Mouse (Mus musculus) thymus, adult 18-20 months (tissue): ENCODE measurements around the gene Socs3.

ENCODE experiments used
- DNase-seq, 2 experiments: peaks; one replicate each; pipeline ENCODE4 v3.0.0; 2022; ENCODE audit warnings: mixed read lengths in 2 of 2

The Socs3 gene

GRCm38 (mm10) chr11:117952174-117952933 is 17.5 kb downstream of the Socs3 start:
- peak; percentile 92 to 95 for DNase-seq

GRCm38 (mm10) chr11:117951391-117951790 is 18.5 kb downstream of the Socs3 start:
- peak in 1 of 2 experiments; percentile 21 for DNase-seq

- no peak for DNase-seq
Observed at GRCm38 (mm10) chr11:117949392-117950091, 20.3 kb downstream of the Socs3 start.

- DNase-seq: no peak
Observed at GRCm38 (mm10) chr11:117946996-117947419, 22.8 kb downstream of the Socs3 start.

GRCm38 (mm10) chr11:117946195-117946979 is 23.5 kb downstream of the Socs3 start:
- no peak for DNase-seq

GRCm38 (mm10) chr11:117941848-117942247 is 28.0 kb downstream of the Socs3 start:
- no peak for DNase-seq

GRCm38 (mm10) chr11:117941325-117941834 is 28.5 kb downstream of the Socs3 start:
- no peak for DNase-seq

GRCm38 (mm10) chr11:117940881-117941280 is 29.0 kb downstream of the Socs3 start:
- no peak for DNase-seq

- DNase-seq: no peak
Observed at GRCm38 (mm10) chr11:117939741-117940285, 30.0 kb downstream of the Socs3 start.

GRCm38 (mm10) chr11:117939004-117939730 is 30.7 kb downstream of the Socs3 start:
- DNase-seq: no peak

GRCm38 (mm10) chr11:117936202-117936601 is 33.6 kb downstream of the Socs3 start:
- no peak for DNase-seq

- no peak for DNase-seq
Observed at GRCm38 (mm10) chr11:117935616-117936015, 34.2 kb downstream of the Socs3 start.

GRCm38 (mm10) chr11:117934576-117935368 is 35.1 kb downstream of the Socs3 start:
- DNase-seq: no peak

GRCm38 (mm10) chr11:117934168-117934567 is 35.7 kb downstream of the Socs3 start:
- DNase-seq: no peak

- DNase-seq: no peak
Observed at GRCm38 (mm10) chr11:117932195-117932594, 37.7 kb downstream of the Socs3 start.

GRCm38 (mm10) chr11:117931576-117931975 is 38.3 kb downstream of the Socs3 start:
- no peak for DNase-seq

GRCm38 (mm10) chr11:117930781-117931338 is 39.0 kb downstream of the Socs3 start:
- no peak for DNase-seq

- DNase-seq: no peak
Observed at GRCm38 (mm10) chr11:117925541-117925940, 44.3 kb downstream of the Socs3 start.

- DNase-seq: no peak
Observed at GRCm38 (mm10) chr11:117924466-117924865, 45.4 kb downstream of the Socs3 start.

- DNase-seq: no peak
Observed at GRCm38 (mm10) chr11:117923279-117923678, 46.6 kb downstream of the Socs3 start.

GRCm38 (mm10) chr11:117919211-117919610 is 50.6 kb downstream of the Socs3 start:
- DNase-seq: no peak
